Mouse (Mus musculus): ENCODE data around the gene Macc1.

DNA sequence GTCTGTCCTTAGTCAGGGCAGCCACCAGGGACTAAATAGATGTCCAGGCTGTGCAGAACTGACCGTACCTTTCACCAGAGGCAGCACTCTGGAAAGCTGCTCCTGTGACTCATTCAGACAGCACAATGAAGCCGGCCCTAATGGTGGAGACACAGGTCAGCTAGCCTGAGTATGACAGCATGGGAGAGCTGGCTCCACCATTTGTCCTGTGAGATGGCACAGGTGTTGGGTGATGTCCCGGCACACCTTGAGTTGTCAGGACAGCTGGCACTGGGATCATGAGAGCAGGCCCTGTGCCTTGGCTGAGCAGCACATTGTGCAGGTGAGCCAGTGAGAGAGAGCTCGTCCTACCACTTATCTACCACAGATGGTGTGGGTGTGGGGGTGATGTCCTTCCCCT is 16.6 kb downstream of the Macc1 start:
- no peak for TF ChIP-seq CTCF (IDR thresholded peaks at IDR 0.05; ENCODE audit: extremely low read depth, insufficient read depth, insufficient read length, insufficient replicate concordance)
- no peak for TF ChIP-seq POLR2A (IDR thresholded peaks at IDR 0.05; ENCODE audit: low read depth, low read length)

Measured in spleen, adult 2 months (tissue).